Mouse (Mus musculus) spleen, adult 2 months (tissue): ENCODE measurements around the gene Acot5. TPM values are rescaled to one million over a fixed set of nuclear protein-coding genes. Genes with fewer than 3 reads are reported as not detected.
"Not testable (repeated sequence)": the region's sequence is repeated elsewhere in the genome, so short reads cannot be mapped to it uniquely, and the experiment has no call there.

ENCODE experiments used
- DNase-seq, 2 experiments: peaks; one replicate each; pipeline versions ENCODE4 v3.0.0 to v3.0.0-alpha.2; 2012 to 2021; ENCODE audit warnings: low spot score in 2 of 2, low read depth in 1 of 2
- H3K27ac ChIP-seq: fragments of 200-500 bp; 2 replicates; pipeline ENCODE4 v1.5.1; 2012; ENCODE audit warnings: low read length, inconsistent platforms; ENCODE audit not compliant: insufficient read depth
- H3K27me3 ChIP-seq: fragments of 200-500 bp; 2 replicates; pipeline ENCODE4 v1.6.1; 2012; ENCODE audit warnings: mild to moderate bottlenecking, moderate library complexity, low read length, inconsistent platforms; ENCODE audit not compliant: control insufficient read depth, insufficient read depth
- H3K36me3 ChIP-seq: fragments of 200-500 bp; 2 replicates; pipeline ENCODE4 v1.6.1; 2012; ENCODE audit warnings: mild to moderate bottlenecking, low read length, inconsistent platforms; ENCODE audit not compliant: control insufficient read depth, insufficient read depth
- H3K4me1 ChIP-seq: fragments of 200-500 bp; 2 replicates; pipeline ENCODE4 v1.6.1; 2011; ENCODE audit warnings: inconsistent platforms; ENCODE audit not compliant: control insufficient read depth, insufficient read depth, insufficient read length
- H3K4me3 ChIP-seq: fragments of 200-500 bp; 2 replicates; pipeline ENCODE4 v1.5.1; 2011; ENCODE audit warnings: mild to moderate bottlenecking, inconsistent platforms; ENCODE audit not compliant: insufficient read depth, insufficient read length; ENCODE audit errors: extremely low read depth
- CTCF ChIP-seq: fragments of 200-500 bp; IDR thresholded peaks from 2 replicates; pipeline ENCODE4 v1.5.1; 2011; ENCODE audit warnings: mild to moderate bottlenecking, inconsistent platforms; ENCODE audit not compliant: insufficient read depth, insufficient read length, insufficient replicate concordance; ENCODE audit errors: extremely low read depth
- POLR2A ChIP-seq: fragments of 200-500 bp; IDR thresholded peaks from 2 replicates; pipeline ENCODE4 v1.6.1; 2011; ENCODE audit warnings: low read depth, low read length, inconsistent platforms
- WGBS: fragments of 180-500 bp; shearing (Covaris S2); methylation state at CpG from one replicate; pipeline ENCODE4 v1.1.7; 2018; 5-methylcytosine and 5-hydroxymethylcytosine counted together
- polyA plus RNA-seq: library from polyadenylated mRNA; depleted of rRNA; stranded (reverse); fragments of >200 nt; gene quantifications from 2 replicates; pipeline ENCODE4 v1.2.3, GENCODE M21; 2012

Acot5 gene
- polyA plus RNA-seq, 1 experiment, result not detected

GRCm38 (mm10) chr12:84044045-84044444 is 25.1 kb upstream of the Acot5 start:
- TF ChIP-seq POLR2A, result no peak
- no peak for TF ChIP-seq CTCF
- Histone ChIP-seq H3K4me1 (no peaks in the 10 kb centered on the region), H3K4me3 (no peak overlapping the region), H3K27me3 (no peaks in the 10 kb centered on the region), H3K36me3 (no peaks in the 10 kb centered on the region), H3K27ac (no peak overlapping the region)
- 81% methylated on average over 2 of the region's 2 CpGs for WGBS
- DNase-seq, result no peak

- Histone ChIP-seq H3K27ac (no peak overlapping the region), H3K4me3 (no peak overlapping the region), H3K4me1 (no peaks in the 10 kb centered on the region), H3K36me3 (no peaks in the 10 kb centered on the region), H3K27me3 (no peaks in the 10 kb centered on the region)
- 89% methylated on average over 1 of the region's 1 CpGs for WGBS
- TF ChIP-seq CTCF, result no peak
- no peak for TF ChIP-seq POLR2A
- no peak for DNase-seq
These were observed 22.2 kb upstream of the Acot5 start for GRCm38 (mm10) chr12:84046906-84047305.

GRCm38 (mm10) chr12:84050744-84051143 is 18.4 kb upstream of the Acot5 start:
- not testable (repeated sequence) for H3K4me1 ChIP-seq, H3K27me3 ChIP-seq, DNase-seq, H3K27ac ChIP-seq, H3K4me3 ChIP-seq, H3K36me3 ChIP-seq
- 84% methylated on average over 5 of the region's 5 CpGs for WGBS

GRCm38 (mm10) chr12:84051937-84052474 is 17.1 kb upstream of the Acot5 start, which contains the start of gene Acot3:
Acot3 (plus strand) TSS chr12:84052144.
- H3K27me3 ChIP-seq, result peaks cover 6% of the 10 kb centered on the region
- H3K4me3 ChIP-seq, result no peak within 1 kb of the TSS
- WGBS, result 58% methylated on average over 5 of the region's 5 CpGs
- H3K27ac ChIP-seq, result no peak within 1 kb of the TSS
- DNase-seq, result no peak
- no peaks in the 10 kb centered on the region; the same call in 1 of the 2 replicates for H3K4me1 ChIP-seq
- TF ChIP-seq POLR2A (no peak), CTCF (no peak)
- H3K36me3 ChIP-seq, result no peaks in the 10 kb centered on the region

GRCm38 (mm10) chr12:84052609-84053008 is 16.5 kb upstream of the Acot5 start:
- no peak for DNase-seq
- TF ChIP-seq POLR2A (no peak), CTCF (no peak)
- Histone ChIP-seq H3K4me3 (no peak overlapping the region), H3K36me3 (no peaks in the 10 kb centered on the region), H3K4me1 (no peaks in the 10 kb centered on the region; the same call in 1 of the 2 replicates), H3K27me3 (peaks cover 6% of the 10 kb centered on the region), H3K27ac (no peak overlapping the region)
- WGBS, result 90% methylated on average over 7 of the region's 7 CpGs

- no peaks in the 10 kb centered on the region for H3K36me3 ChIP-seq
- 17% methylated on average over 16 of the region's 16 CpGs for WGBS
- peaks cover 6% of the 10 kb centered on the region for H3K27me3 ChIP-seq
- TF ChIP-seq POLR2A (no peak), CTCF (no peak)
- DNase-seq, result no peak
- no peaks in the 10 kb centered on the region; the same call in 1 of the 2 replicates for H3K4me1 ChIP-seq
- no peak overlapping the region for H3K27ac ChIP-seq
- H3K4me3 ChIP-seq, result no peak overlapping the region
These were observed 16.0 kb upstream of the Acot5 start for GRCm38 (mm10) chr12:84053173-84053572.

- no peak for DNase-seq
- TF ChIP-seq POLR2A (no peak), CTCF (no peak)
- H3K27me3 ChIP-seq, result peaks cover 6% of the 10 kb centered on the region
- no peak overlapping the region for H3K4me3 ChIP-seq
- no peak overlapping the region for H3K27ac ChIP-seq
- WGBS, result 2% methylated on average over 38 of the region's 46 CpGs
- H3K4me1 ChIP-seq, result no peaks in the 10 kb centered on the region; the same call in 1 of the 2 replicates
- no peaks in the 10 kb centered on the region for H3K36me3 ChIP-seq
These were observed 15.3 kb upstream of the Acot5 start for GRCm38 (mm10) chr12:84053679-84054391.
